Mouse (Mus musculus): Measurements from ENCODE around the gene Itga9. TPM values are rescaled to one million over a fixed set of nuclear protein-coding genes. Genes with fewer than 3 reads are reported as not detected.

Gene Itga9
- polyA plus RNA-seq, 1 experiment from 2014 or later, result 2.0 TPM

GRCm38 (mm10) chr9:118885785-118886184 lies 279.3 kb downstream of the Itga9 start:
- H3K4me1 ChIP-seq, result no peaks in the 10 kb centered on the region; the same call in 1 of the 2 replicates
- 82% methylated on average over 6 of the region's 6 CpGs for WGBS
- ATAC-seq (replicated peaks), result no peak
- no peak overlapping the region for H3K4me3 ChIP-seq
- H3K9me3 ChIP-seq, result no peaks in the 10 kb centered on the region
- no peak overlapping the region for H3K27ac ChIP-seq
- no peaks in the 10 kb centered on the region for H3K27me3 ChIP-seq (replicated peaks)
- no peak overlapping the region for H3K9ac ChIP-seq
- H3K4me2 ChIP-seq, result no peak overlapping the region
- no peaks in the 10 kb centered on the region for H3K36me3 ChIP-seq (replicated peaks)

- Histone ChIP-seq H3K4me1 (no peaks in the 10 kb centered on the region; the same call in 1 of the 2 replicates), H3K27ac (no peak overlapping the region), H3K4me3 (no peak overlapping the region), H3K27me3 (replicated peaks) (no peaks in the 10 kb centered on the region), H3K9me3 (no peaks in the 10 kb centered on the region), H3K36me3 (replicated peaks) (no peaks in the 10 kb centered on the region), H3K9ac (no peak overlapping the region), H3K4me2 (no peak overlapping the region)
- WGBS, result 72% methylated on average over 7 of the region's 7 CpGs
- no peak for ATAC-seq (replicated peaks)
These were observed 280.7 kb downstream of the Itga9 start for GRCm38 (mm10) chr9:118887201-118887600.

GRCm38 (mm10) chr9:118887734-118888133 lies 281.2 kb downstream of the Itga9 start:
- 88% methylated on average over 8 of the region's 8 CpGs for WGBS
- H3K27me3 ChIP-seq (replicated peaks), result no peaks in the 10 kb centered on the region
- H3K27ac ChIP-seq, result no peak overlapping the region
- H3K9me3 ChIP-seq, result no peaks in the 10 kb centered on the region
- no peak overlapping the region for H3K4me2 ChIP-seq
- no peak overlapping the region for H3K4me3 ChIP-seq
- ATAC-seq (replicated peaks), result no peak
- H3K4me1 ChIP-seq, result no peaks in the 10 kb centered on the region; the same call in 1 of the 2 replicates
- H3K36me3 ChIP-seq (replicated peaks), result no peaks in the 10 kb centered on the region
- no peak overlapping the region for H3K9ac ChIP-seq

- ATAC-seq (replicated peaks), result no peak
- H3K4me3 ChIP-seq, result no peak overlapping the region
- H3K9me3 ChIP-seq, result no peaks in the 10 kb centered on the region
- no peaks in the 10 kb centered on the region for H3K36me3 ChIP-seq (replicated peaks)
- no peaks in the 10 kb centered on the region for H3K27me3 ChIP-seq (replicated peaks)
- H3K9ac ChIP-seq, result no peak overlapping the region
- no peak overlapping the region for H3K4me2 ChIP-seq
- H3K4me1 ChIP-seq, result no peaks in the 10 kb centered on the region; the same call in 1 of the 2 replicates
- no peak overlapping the region for H3K27ac ChIP-seq
- WGBS, result 90% methylated on average over 4 of the region's 4 CpGs
These were observed 283.7 kb downstream of the Itga9 start for GRCm38 (mm10) chr9:118890149-118890548.

GRCm38 (mm10) chr9:118890645-118891044 lies 284.2 kb downstream of the Itga9 start:
- Histone ChIP-seq H3K36me3 (replicated peaks) (no peaks in the 10 kb centered on the region), H3K4me1 (no peaks in the 10 kb centered on the region; the same call in 1 of the 2 replicates), H3K4me2 (no peak overlapping the region), H3K27me3 (replicated peaks) (no peaks in the 10 kb centered on the region), H3K9ac (no peak overlapping the region), H3K4me3 (no peak overlapping the region), H3K27ac (no peak overlapping the region), H3K9me3 (no peaks in the 10 kb centered on the region)
- 63% methylated on average over 2 of the region's 2 CpGs for WGBS
- no peak for ATAC-seq (replicated peaks)

GRCm38 (mm10) chr9:118891068-118891467 lies 284.6 kb downstream of the Itga9 start:
- no peak for ATAC-seq (replicated peaks)
- H3K4me3 ChIP-seq, result no peak overlapping the region
- no peak overlapping the region for H3K9ac ChIP-seq
- no peaks in the 10 kb centered on the region for H3K27me3 ChIP-seq (replicated peaks)
- WGBS, result 85% methylated on average over 6 of the region's 6 CpGs
- no peak overlapping the region for H3K27ac ChIP-seq
- no peaks in the 10 kb centered on the region for H3K36me3 ChIP-seq (replicated peaks)
- no peak overlapping the region for H3K4me2 ChIP-seq
- no peaks in the 10 kb centered on the region for H3K9me3 ChIP-seq
- H3K4me1 ChIP-seq, result no peaks in the 10 kb centered on the region; the same call in 1 of the 2 replicates

GRCm38 (mm10) chr9:118891593-118891992 lies 285.1 kb downstream of the Itga9 start:
- no peak overlapping the region for H3K4me2 ChIP-seq
- no peaks in the 10 kb centered on the region for H3K36me3 ChIP-seq (replicated peaks)
- H3K9me3 ChIP-seq, result no peaks in the 10 kb centered on the region
- H3K27me3 ChIP-seq (replicated peaks), result no peaks in the 10 kb centered on the region
- no peak for ATAC-seq (replicated peaks)
- H3K4me1 ChIP-seq, result no peaks in the 10 kb centered on the region; the same call in 1 of the 2 replicates
- no peak overlapping the region for H3K27ac ChIP-seq
- no peak overlapping the region for H3K4me3 ChIP-seq
- WGBS, result 85% methylated on average over 9 of the region's 9 CpGs
- no peak overlapping the region for H3K9ac ChIP-seq

- H3K9ac ChIP-seq, result no peak overlapping the region
- H3K4me2 ChIP-seq, result no peak overlapping the region
- 79% methylated on average over 2 of the region's 2 CpGs for WGBS
- H3K4me3 ChIP-seq, result no peak overlapping the region
- H3K4me1 ChIP-seq, result no peaks in the 10 kb centered on the region; the same call in 1 of the 2 replicates
- H3K27me3 ChIP-seq (replicated peaks), result no peaks in the 10 kb centered on the region
- no peak for ATAC-seq (replicated peaks)
- no peak overlapping the region for H3K27ac ChIP-seq
- H3K36me3 ChIP-seq (replicated peaks), result no peaks in the 10 kb centered on the region
- no peaks in the 10 kb centered on the region for H3K9me3 ChIP-seq
These were observed 288.6 kb downstream of the Itga9 start for GRCm38 (mm10) chr9:118895101-118895500.

- Histone ChIP-seq H3K36me3 (replicated peaks) (no peaks in the 10 kb centered on the region), H3K9ac (no peak overlapping the region), H3K27ac (no peak overlapping the region), H3K4me3 (no peak overlapping the region), H3K9me3 (no peaks in the 10 kb centered on the region), H3K4me1 (no peaks in the 10 kb centered on the region), H3K27me3 (replicated peaks) (no peaks in the 10 kb centered on the region), H3K4me2 (no peak overlapping the region)
- WGBS, result 78% methylated on average over 2 of the region's 2 CpGs
- ATAC-seq (replicated peaks), result no peak
These were observed 294.2 kb downstream of the Itga9 start for GRCm38 (mm10) chr9:118900677-118901076.

GRCm38 (mm10) chr9:118901917-118902316 lies 295.4 kb downstream of the Itga9 start:
- WGBS, result 22% methylated on average over 6 of the region's 6 CpGs
- H3K27ac ChIP-seq, result no peak overlapping the region
- H3K9ac ChIP-seq, result no peak overlapping the region
- H3K4me1 ChIP-seq, result no peaks in the 10 kb centered on the region
- no peak overlapping the region for H3K4me3 ChIP-seq
- no peaks in the 10 kb centered on the region for H3K27me3 ChIP-seq (replicated peaks)
- no peaks in the 10 kb centered on the region for H3K9me3 ChIP-seq
- no peak overlapping the region for H3K4me2 ChIP-seq
- H3K36me3 ChIP-seq (replicated peaks), result no peaks in the 10 kb centered on the region
- ATAC-seq (replicated peaks), result no peak

- Histone ChIP-seq H3K4me1 (no peaks in the 10 kb centered on the region), H3K9ac (no peak overlapping the region), H3K4me3 (no peak overlapping the region), H3K4me2 (no peak overlapping the region), H3K9me3 (no peaks in the 10 kb centered on the region), H3K36me3 (replicated peaks) (no peaks in the 10 kb centered on the region), H3K27me3 (replicated peaks) (no peaks in the 10 kb centered on the region), H3K27ac (no peak overlapping the region)
- WGBS, result 52% methylated on average over 18 of the region's 18 CpGs
- no peak for ATAC-seq (replicated peaks)
These were observed 301.6 kb downstream of the Itga9 start for GRCm38 (mm10) chr9:118907934-118908620.

- Histone ChIP-seq H3K4me3 (no peak overlapping the region), H3K9me3 (no peaks in the 10 kb centered on the region), H3K4me1 (no peaks in the 10 kb centered on the region), H3K27me3 (replicated peaks) (no peaks in the 10 kb centered on the region), H3K9ac (no peak overlapping the region), H3K4me2 (no peak overlapping the region), H3K36me3 (replicated peaks) (no peaks in the 10 kb centered on the region), H3K27ac (no peak overlapping the region)
- WGBS, result 84% methylated on average over 9 of the region's 9 CpGs
- ATAC-seq (replicated peaks), result no peak
These were observed 306.6 kb downstream of the Itga9 start for GRCm38 (mm10) chr9:118913048-118913447.

GRCm38 (mm10) chr9:118913613-118914012 lies 307.1 kb downstream of the Itga9 start:
- H3K27me3 ChIP-seq (replicated peaks), result no peaks in the 10 kb centered on the region
- H3K4me1 ChIP-seq, result no peaks in the 10 kb centered on the region
- no peak overlapping the region for H3K9ac ChIP-seq
- H3K36me3 ChIP-seq (replicated peaks), result no peaks in the 10 kb centered on the region
- no peak overlapping the region for H3K4me2 ChIP-seq
- no peak overlapping the region for H3K27ac ChIP-seq
- no peak overlapping the region for H3K4me3 ChIP-seq
- H3K9me3 ChIP-seq, result no peaks in the 10 kb centered on the region
- 92% methylated on average over 3 of the region's 3 CpGs for WGBS
- ATAC-seq (replicated peaks), result no peak

Data from midbrain, embryonic 15.5 days (tissue).